8 mouse cellular contexts compared by ENCODE assay signal in the genomic region with DNA sequence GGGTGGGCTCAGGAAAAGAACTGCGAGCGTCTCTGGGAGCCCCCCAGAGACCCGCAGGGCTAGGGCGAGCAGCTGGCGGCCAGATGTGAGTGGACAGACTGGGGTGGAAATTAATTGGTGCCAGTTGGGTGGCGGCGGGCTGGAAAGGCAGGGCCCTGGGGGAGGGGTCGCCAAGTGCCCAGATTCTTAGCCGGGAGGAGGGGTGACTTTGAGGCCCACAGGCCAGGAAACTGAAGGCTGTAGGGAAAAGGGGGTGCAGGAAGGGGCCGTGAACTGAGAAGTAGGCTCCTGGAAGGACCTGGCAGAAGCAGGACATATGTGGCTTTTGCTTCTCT. TPM values are rescaled to one million over a fixed set of nuclear protein-coding genes. Genes with fewer than 3 reads are reported as not detected.
DNase-seq lines count a peak whose midpoint lies in the region; ATAC-seq and TF ChIP-seq lines count a peak whose summit lies in the region.

No protein-coding gene starts in this region.

- no peaks in the 10 kb centered on the region for H3K36me3 ChIP-seq in liver, adult 2 months (ENCODE audit: control insufficient read depth, insufficient read depth, low read length)
- H3K36me3 ChIP-seq in midbrain, embryonic 11.5 days (ENCODE audit: control insufficient read depth, insufficient read depth, low read length) = no peaks in the 10 kb centered on the region

- H3K4me2 ChIP-seq in midbrain, embryonic 11.5 days = peak overlapping the region; percentile 62

- peak; percentile 36 for ATAC-seq in midbrain, embryonic 11.5 days (ENCODE audit: low FRiP score)

- 42% methylated on average over 10 of the region's 10 CpGs for WGBS in liver, adult 2 months
- WGBS in midbrain, embryonic 11.5 days = 1% methylated on average over 10 of the region's 10 CpGs

- DNase-seq in liver, adult 2 months (ENCODE audit: extremely low read depth, low read depth, low spot score) = no peak
- no peak for DNase-seq in liver
- peak; percentile 32 for DNase-seq in induced T-regulatory cell, adult 2 months (ENCODE audit: low read depth)
- DNase-seq in midbrain, embryonic 11.5 days (ENCODE audit: low spot score, missing footprints) = peak; percentile 96
- DNase-seq in frontal cortex, postnatal 14 days (ENCODE audit: low spot score in 2 of 2) = no peak
- no peak for DNase-seq in layer of hippocampus, adult 11-12 months (ENCODE audit: low spot score)
- no peak for DNase-seq in layer of hippocampus, adult 18-20 months (ENCODE audit: low spot score in 2 of 2)

- H3K9me3 ChIP-seq in midbrain, embryonic 11.5 days (ENCODE audit: control insufficient read depth, low read length) = no peaks in the 10 kb centered on the region

- TF ChIP-seq CTCF in liver, adult 2 months (IDR thresholded peaks at IDR 0.05; ENCODE audit: low read depth, low read length) = no peak
- TF ChIP-seq CTCF in embryonic fibroblast, embryonic 13.5 days (IDR thresholded peaks at IDR 0.05; ENCODE audit: borderline replicate concordance, insufficient read depth, low read length) = no peak

- no peaks in the 10 kb centered on the region for H3K27me3 ChIP-seq in liver, adult 2 months (ENCODE audit: control insufficient read depth, insufficient read depth, low read length)
- no peaks in the 10 kb centered on the region for H3K27me3 ChIP-seq in midbrain, embryonic 11.5 days (ENCODE audit: control insufficient read depth, insufficient read depth, low read length)

- H3K9ac ChIP-seq in liver, adult 2 months (ENCODE audit: low read depth, low read length) = peak overlapping the region; percentile 62
- H3K9ac ChIP-seq in midbrain, embryonic 11.5 days (ENCODE audit: low read length) = peak overlapping the region; percentile 62

- no peaks in the 10 kb centered on the region for H3K79me2 ChIP-seq in liver, adult 2 months (ENCODE audit: control insufficient read depth, insufficient read depth, low read length)

- peak overlapping the region; percentile 57; the same call in 1 of the 2 replicates for H3K4me3 ChIP-seq in liver, adult 2 months (ENCODE audit: insufficient read depth, low read depth, low read length)
- no peak overlapping the region; the same call in 1 of the 2 replicates for H3K4me3 ChIP-seq in embryonic fibroblast, embryonic 13.5 days (ENCODE audit: insufficient read depth, low read length)
- H3K4me3 ChIP-seq in midbrain, embryonic 11.5 days (ENCODE audit: low read depth, low read length) = peak overlapping the region; percentile 28

- no peak for TF ChIP-seq POLR2A in liver, adult 2 months (IDR thresholded peaks at IDR 0.05; ENCODE audit: extremely low read depth, insufficient read depth, low read length)
- TF ChIP-seq POLR2A in embryonic fibroblast, embryonic 13.5 days (IDR thresholded peaks at IDR 0.05; ENCODE audit: low read depth, low read length) = no peak

- peak overlapping the region; percentile 59 for H3K27ac ChIP-seq in liver, adult 2 months (replicated peaks; ENCODE audit: insufficient read depth, low read depth, low read length)
- peak overlapping the region; percentile 24 for H3K27ac ChIP-seq in embryonic fibroblast, embryonic 13.5 days (ENCODE audit: insufficient read depth, low read length)
- H3K27ac ChIP-seq in midbrain, embryonic 11.5 days (ENCODE audit: low read depth, low read length) = peak overlapping the region; percentile 84

- peaks cover 10% of the 10 kb centered on the region for H3K4me1 ChIP-seq in liver, adult 2 months (ENCODE audit: control insufficient read depth, insufficient read depth, low read length)
- peaks cover 3% of the 10 kb centered on the region; the same call in 1 of the 2 replicates for H3K4me1 ChIP-seq in embryonic fibroblast, embryonic 13.5 days (ENCODE audit: control insufficient read depth, insufficient read depth, low read length)
- peaks cover 44% of the 10 kb centered on the region for H3K4me1 ChIP-seq in midbrain, embryonic 11.5 days (ENCODE audit: control insufficient read depth, insufficient read depth, low read length)

RNA-seq across cellular contexts. Expression of a gene that starts 6.5 kb away (rescaled TPM):
- 13.1 and 15.6 TPM in 2 replicates for total RNA-seq in liver, adult 2 months (2014; rRNA removed)
- 12.0 and 12.6 TPM in 2 replicates for polyA plus RNA-seq in liver, adult 2 months (2012; rRNA removed)
- polyA plus RNA-seq in embryonic fibroblast, embryonic 13.5 days (2011; ENCODE audit: insufficient read length, low read depth, missing spikeins) = 38.2 and 38.6 TPM in 2 replicates
- polyA plus RNA-seq in midbrain, embryonic 11.5 days (2014; fragmentation: Nextera tagmentation; extraction: Ambion mirVana) = 49.9 and 52.9 TPM in 2 replicates
- total RNA-seq in layer of hippocampus, adult 18-20 months (2021) = 10 to 100 TPM in 1 of 2 experiments, 1 to 10 TPM in 1; 6.2 to 10.0 TPM

RNA-seq across cellular contexts. Expression of a gene that starts 29.9 kb away (rescaled TPM):
- 20.7 and 27.3 TPM in 2 replicates for total RNA-seq in liver, adult 2 months (2014; rRNA removed)
- 44.6 and 58.6 TPM in 2 replicates for polyA plus RNA-seq in liver, adult 2 months (2012; rRNA removed)
- 80.2 and 86.7 TPM in 2 replicates for polyA plus RNA-seq in embryonic fibroblast, embryonic 13.5 days (2011; ENCODE audit: insufficient read length, low read depth, missing spikeins)
- 39.9 and 45.6 TPM in 2 replicates for polyA plus RNA-seq in midbrain, embryonic 11.5 days (2014; fragmentation: Nextera tagmentation; extraction: Ambion mirVana)
- total RNA-seq in layer of hippocampus, adult 18-20 months (2021) = 100 to 1,000 TPM in 1 of 2 experiments, 10 to 100 TPM in 1; 96.9 to 108 TPM

RNA-seq across cellular contexts. Expression of a gene that starts 31.5 kb away (rescaled TPM):
- 5.3 and 8.0 TPM in 2 replicates for total RNA-seq in liver, adult 2 months (2014; rRNA removed)
- 31.0 and 32.6 TPM in 2 replicates for polyA plus RNA-seq in liver, adult 2 months (2012; rRNA removed)
- polyA plus RNA-seq in embryonic fibroblast, embryonic 13.5 days (2011; ENCODE audit: insufficient read length, low read depth, missing spikeins) = 47.2 and 54.9 TPM in 2 replicates
- 18.6 and 21.4 TPM in 2 replicates for polyA plus RNA-seq in midbrain, embryonic 11.5 days (2014; fragmentation: Nextera tagmentation; extraction: Ambion mirVana)
- total RNA-seq in layer of hippocampus, adult 18-20 months (2021) = 10 to 100 TPM; 94.8 to 95.5 TPM

RNA-seq across cellular contexts. Expression of a gene that starts 45.1 kb away (rescaled TPM):
- total RNA-seq in liver, adult 2 months (2014; rRNA removed) = 0.18 and 0.47 TPM in 2 replicates
- polyA plus RNA-seq in liver, adult 2 months (2012; rRNA removed) = 0.71 and 1.3 TPM in 2 replicates
- not detected in 2 replicates for polyA plus RNA-seq in embryonic fibroblast, embryonic 13.5 days (2011; ENCODE audit: insufficient read length, low read depth, missing spikeins)
- polyA plus RNA-seq in midbrain, embryonic 11.5 days (2014; fragmentation: Nextera tagmentation; extraction: Ambion mirVana) = 5.1 and 6.5 TPM in 2 replicates
- total RNA-seq in layer of hippocampus, adult 18-20 months (2021) = 1 to 10 TPM; 2.0 to 2.2 TPM

Comparison
In these comparisons a context has a peak if more than half of its experiments do, and no peak if none do; other contexts are left out.
1. DNase-seq: peak in induced T-regulatory cell, adult 2 months (single experiment) and midbrain, embryonic 11.5 days (single experiment); none in liver, adult 2 months (single experiment), liver (single experiment), frontal cortex, postnatal 14 days (0 of 2), layer of hippocampus, adult 11-12 months (single experiment) and layer of hippocampus, adult 18-20 months (0 of 2).
2. H3K27ac ChIP-seq: peak in every context shown above with its lines; median percentile 84 in midbrain, embryonic 11.5 days; 59 in liver, adult 2 months; 24 in embryonic fibroblast, embryonic 13.5 days.